Mouse (Mus musculus) right cerebral cortex, adult 18-20 months (tissue): ENCODE data around the gene Fxyd5.

Source experiments
- DNase-seq: peaks from one replicate; pipeline ENCODE4 v3.0.0; 2022; ENCODE audit warnings: mixed read lengths

Fxyd5 gene

GRCm38 (mm10) chr7:31040281-31041022 lies 1.8 kb downstream of the Fxyd5 start:
- no peak for DNase-seq

- no peak for DNase-seq
Measured at GRCm38 (mm10) chr7:31039011-31039410, 3.3 kb downstream of the Fxyd5 start.

GRCm38 (mm10) chr7:31037675-31038074 lies 4.6 kb downstream of the Fxyd5 start:
- DNase-seq = no peak

GRCm38 (mm10) chr7:31036917-31037316 lies 5.4 kb downstream of the Fxyd5 start:
- no peak for DNase-seq

- no peak for DNase-seq
Measured at GRCm38 (mm10) chr7:31035291-31035690, 7.0 kb downstream of the Fxyd5 start.

- no peak for DNase-seq
Measured at GRCm38 (mm10) chr7:31034789-31035188, 7.5 kb downstream of the Fxyd5 start.

- DNase-seq = no peak
Measured at GRCm38 (mm10) chr7:31033409-31034165, 8.7 kb downstream of the Fxyd5 start.

GRCm38 (mm10) chr7:31031731-31032130 lies 10.6 kb downstream of the Fxyd5 start:
- DNase-seq = no peak

GRCm38 (mm10) chr7:31030717-31031116 lies 11.6 kb downstream of the Fxyd5 start:
- no peak for DNase-seq

GRCm38 (mm10) chr7:31028609-31029008 lies 13.7 kb downstream of the Fxyd5 start:
- DNase-seq = no peak

- DNase-seq = peak; percentile 89
Measured at GRCm38 (mm10) chr7:31017104-31017901, 25.0 kb downstream of the Fxyd5 start.

- DNase-seq = no peak
Measured at GRCm38 (mm10) chr7:31012971-31013370, 29.3 kb downstream of the Fxyd5 start.

- no peak for DNase-seq
Measured at GRCm38 (mm10) chr7:31008889-31009288, 33.4 kb downstream of the Fxyd5 start.

- no peak for DNase-seq
Measured at GRCm38 (mm10) chr7:31008175-31008574, 34.1 kb downstream of the Fxyd5 start.

GRCm38 (mm10) chr7:31007775-31008174 lies 34.5 kb downstream of the Fxyd5 start:
- DNase-seq = no peak

GRCm38 (mm10) chr7:31002650-31003049 lies 39.6 kb downstream of the Fxyd5 start:
- no peak for DNase-seq

- peak; percentile 24 for DNase-seq
Measured at GRCm38 (mm10) chr7:31000505-31001020, 41.7 kb downstream of the Fxyd5 start.

- DNase-seq = no peak
Measured at GRCm38 (mm10) chr7:30996491-30996890, 45.8 kb downstream of the Fxyd5 start.

GRCm38 (mm10) chr7:30993986-30994385 lies 48.3 kb downstream of the Fxyd5 start:
- DNase-seq = no peak

GRCm38 (mm10) chr7:30992148-30992547 lies 50.1 kb downstream of the Fxyd5 start:
- DNase-seq = no peak

GRCm38 (mm10) chr7:30988519-30989162 lies 53.6 kb downstream of the Fxyd5 start:
- DNase-seq = no peak

GRCm38 (mm10) chr7:30985357-30985756 lies 56.9 kb downstream of the Fxyd5 start:
- DNase-seq = no peak
